Mouse (Mus musculus): ENCODE measurements around the gene Kmt2a.

Kmt2a gene

GRCm38 (mm10) chr9:44879694-44880271, 1.3 kb downstream of the Kmt2a start:
- DNase-seq (ENCODE audit: low read depth, low spot score) = no peak

- DNase-seq (ENCODE audit: low read depth, low spot score) = no peak
Measured at GRCm38 (mm10) chr9:44878776-44879500, 2.2 kb downstream of the Kmt2a start.

GRCm38 (mm10) chr9:44877686-44878085, 3.4 kb downstream of the Kmt2a start:
- no peak for DNase-seq (ENCODE audit: low read depth, low spot score)

GRCm38 (mm10) chr9:44875476-44875875, 5.6 kb downstream of the Kmt2a start:
- no peak for DNase-seq (ENCODE audit: low read depth, low spot score)

- no peak for DNase-seq (ENCODE audit: low read depth, low spot score)
Measured at GRCm38 (mm10) chr9:44874198-44874597, 6.9 kb downstream of the Kmt2a start.

GRCm38 (mm10) chr9:44873665-44874064, 7.4 kb downstream of the Kmt2a start:
- DNase-seq (ENCODE audit: low read depth, low spot score) = no peak

- DNase-seq (ENCODE audit: low read depth, low spot score) = no peak
Measured at GRCm38 (mm10) chr9:44868336-44869094, 12.6 kb downstream of the Kmt2a start.

- no peak for DNase-seq (ENCODE audit: low read depth, low spot score)
Measured at GRCm38 (mm10) chr9:44867664-44868063, 13.4 kb downstream of the Kmt2a start.

GRCm38 (mm10) chr9:44866501-44867240, 14.4 kb downstream of the Kmt2a start:
- DNase-seq (ENCODE audit: low read depth, low spot score) = no peak

GRCm38 (mm10) chr9:44861121-44861520, 20.0 kb downstream of the Kmt2a start:
- no peak for DNase-seq (ENCODE audit: low read depth, low spot score)

- DNase-seq (ENCODE audit: low read depth, low spot score) = no peak
Measured at GRCm38 (mm10) chr9:44858657-44859056, 22.4 kb downstream of the Kmt2a start.

GRCm38 (mm10) chr9:44857405-44857992, 23.6 kb downstream of the Kmt2a start:
- no peak for DNase-seq (ENCODE audit: low read depth, low spot score)

GRCm38 (mm10) chr9:44855153-44855552, 25.9 kb downstream of the Kmt2a start:
- no peak for DNase-seq (ENCODE audit: low read depth, low spot score)

GRCm38 (mm10) chr9:44847446-44847845, 33.6 kb downstream of the Kmt2a start:
- no peak for DNase-seq (ENCODE audit: low read depth, low spot score)

GRCm38 (mm10) chr9:44841241-44841640, 39.9 kb downstream of the Kmt2a start:
- DNase-seq (ENCODE audit: low read depth, low spot score) = no peak

GRCm38 (mm10) chr9:44836439-44836838, 44.7 kb downstream of the Kmt2a start:
- peak; percentile 45 for DNase-seq (ENCODE audit: low read depth, low spot score)

- DNase-seq (ENCODE audit: low read depth, low spot score) = no peak
Measured at GRCm38 (mm10) chr9:44832356-44832755, 48.7 kb downstream of the Kmt2a start.

- no peak for DNase-seq (ENCODE audit: low read depth, low spot score)
Measured at GRCm38 (mm10) chr9:44830506-44830905, 50.6 kb downstream of the Kmt2a start.

- no peak for DNase-seq (ENCODE audit: low read depth, low spot score)
Measured at GRCm38 (mm10) chr9:44828944-44829343, 52.2 kb downstream of the Kmt2a start.

GRCm38 (mm10) chr9:44826660-44827059, 54.4 kb downstream of the Kmt2a start:
- no peak for DNase-seq (ENCODE audit: low read depth, low spot score)

All from retina, adult 2 months (tissue).